Mouse (Mus musculus) C2C12 (cell line): ENCODE measurements around the gene Drd3.

Experiments
- CTCF ChIP-seq: IDR thresholded peaks from one replicate; pipeline ENCODE4 v1.5.1; 2011; ENCODE audit not compliant: control insufficient read depth, insufficient read depth, insufficient read length
- FOSL1 ChIP-seq: IDR thresholded peaks from one replicate; pipeline ENCODE4 v1.8.0; 2011; ENCODE audit warnings: mild to moderate bottlenecking, low read length; ENCODE audit not compliant: poor library complexity, insufficient read depth, severe bottlenecking

GRCm38 (mm10) chr16:43732900-43733299, 20.9 kb upstream of the Drd3 start:
- TF ChIP-seq CTCF (no peak), FOSL1 (no peak)
